Mouse (Mus musculus) hindbrain, embryonic 12.5 days (tissue): Measurements from ENCODE around the gene Shank2. TPM values are rescaled to one million over a fixed set of nuclear protein-coding genes. Genes with fewer than 3 reads are reported as not detected.

Source experiments
- ATAC-seq: fragments of 200-750 bp; cut with Nextera tagmentation; 2 replicates; pipeline ENCODE4 v1.8.0; 2017; ENCODE audit warnings: moderate TSS enrichment; ENCODE audit not compliant: low FRiP score
- H3K27ac ChIP-seq: fragments of 300-500 bp; sonication (generic); 2 replicates; pipeline ENCODE4 v1.5.1; 2016; ENCODE audit warnings: mild to moderate bottlenecking
- H3K27me3 ChIP-seq: fragments of 300-500 bp; sonication (generic); 2 replicates; pipeline ENCODE4 v1.6.1; 2016; ENCODE audit warnings: mild to moderate bottlenecking
- H3K36me3 ChIP-seq: fragments of 300-500 bp; sonication (generic); 2 replicates; pipeline ENCODE4 v1.6.1; 2016; ENCODE audit warnings: mild to moderate bottlenecking
- H3K4me1 ChIP-seq: fragments of 300-500 bp; sonication (generic); 2 replicates; pipeline ENCODE4 v1.6.1; 2016
- H3K4me2 ChIP-seq: fragments of 300-500 bp; sonication (generic); replicated peaks from 2 replicates; pipeline ENCODE4 v1.6.1; 2016; ENCODE audit warnings: mild to moderate bottlenecking
- H3K4me3 ChIP-seq: fragments of 300-500 bp; sonication (generic); 2 replicates; pipeline ENCODE4 v1.5.1; 2016; ENCODE audit warnings: mild to moderate bottlenecking
- H3K9ac ChIP-seq: fragments of 300-500 bp; sonication (generic); 2 replicates; pipeline ENCODE4 v1.6.1; 2016; ENCODE audit warnings: mild to moderate bottlenecking, moderate library complexity
- H3K9me3 ChIP-seq: fragments of 300-500 bp; sonication (generic); replicated peaks from 2 replicates; pipeline ENCODE4 v1.6.1; 2016; ENCODE audit warnings: mild to moderate bottlenecking
- WGBS: fragments of 180-500 bp; shearing (Covaris S2); methylation state at CpG from one replicate; pipeline ENCODE4 v1.1.7; 2016; 5-methylcytosine and 5-hydroxymethylcytosine counted together
- polyA plus RNA-seq: library from polyadenylated mRNA; unstranded; fragments of >200 nt; fragmentation: Nextera tagmentation; extraction: Ambion mirVana; gene quantifications from 2 replicates; pipeline ENCODE4 v1.2.1, GENCODE M21; 2016

The Shank2 gene
- polyA plus RNA-seq, 1 experiment from 2014 or later, result 3.3 TPM

DNA sequence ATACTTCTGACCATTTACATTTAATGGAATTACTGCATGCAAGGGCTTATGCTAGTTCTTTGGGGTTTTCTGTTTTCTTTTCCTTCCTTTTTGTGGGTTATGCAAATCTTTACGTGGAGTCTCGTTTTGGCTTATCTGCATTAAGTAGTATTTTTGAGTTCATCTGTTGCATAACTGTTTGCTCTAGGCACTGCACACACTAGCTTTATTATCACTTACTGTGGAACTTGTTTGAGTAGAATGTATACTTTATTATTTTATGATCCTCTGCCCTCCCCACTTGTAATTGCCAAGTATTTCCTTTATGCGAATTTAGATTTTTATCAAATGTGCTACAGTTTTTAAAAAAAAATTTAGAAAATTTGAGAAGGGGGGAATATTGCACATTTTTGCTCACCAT lies 2.7 kb upstream of the Shank2 start:
- H3K27ac ChIP-seq, result no peak overlapping the region
- H3K4me1 ChIP-seq, result no peaks in the 10 kb centered on the region
- no peaks in the 10 kb centered on the region for H3K36me3 ChIP-seq
- H3K4me3 ChIP-seq, result no peak overlapping the region
- no peak overlapping the region for H3K4me2 ChIP-seq
- peaks cover 5% of the 10 kb centered on the region for H3K9me3 ChIP-seq
- no peak for ATAC-seq
- no peaks in the 10 kb centered on the region for H3K27me3 ChIP-seq
- 89% methylated on average over 3 of the region's 3 CpGs for WGBS
- no peak overlapping the region for H3K9ac ChIP-seq

DNA sequence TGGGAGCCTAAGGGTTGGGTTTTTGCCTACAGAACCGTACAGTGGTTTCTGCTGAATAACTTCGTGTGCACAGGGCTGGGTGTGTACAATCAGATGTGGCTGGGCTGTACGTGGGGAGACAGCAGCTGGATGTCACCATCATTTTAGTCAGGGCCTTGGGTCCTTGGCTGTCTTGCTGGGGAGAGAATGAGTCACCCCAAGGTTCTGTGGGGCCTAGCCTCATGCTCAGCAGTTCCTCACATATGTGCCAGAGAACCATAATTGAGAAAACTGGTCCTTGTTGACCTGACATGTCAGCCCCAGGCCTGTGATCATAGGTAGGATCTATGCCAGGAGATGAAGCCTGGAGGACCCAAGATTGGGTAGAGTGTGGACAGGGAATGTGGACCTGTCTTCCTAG lies 1.7 kb downstream of the Shank2 start:
- Histone ChIP-seq H3K4me1 (no peaks in the 10 kb centered on the region), H3K4me2 (no peak overlapping the region), H3K9me3 (no peaks in the 10 kb centered on the region; the same call in 1 of the 2 replicates), H3K27ac (no peak overlapping the region), H3K9ac (no peak overlapping the region), H3K27me3 (no peaks in the 10 kb centered on the region), H3K4me3 (no peak overlapping the region), H3K36me3 (no peaks in the 10 kb centered on the region)
- WGBS, result 78% methylated on average over 3 of the region's 3 CpGs
- no peak for ATAC-seq

- no peaks in the 10 kb centered on the region for H3K27me3 ChIP-seq
- WGBS, result 72% methylated on average over 4 of the region's 4 CpGs
- no peak overlapping the region for H3K27ac ChIP-seq
- H3K9me3 ChIP-seq, result no peaks in the 10 kb centered on the region
- H3K4me1 ChIP-seq, result no peaks in the 10 kb centered on the region
- no peak overlapping the region for H3K4me3 ChIP-seq
- no peak overlapping the region for H3K4me2 ChIP-seq
- no peak overlapping the region for H3K9ac ChIP-seq
- H3K36me3 ChIP-seq, result no peaks in the 10 kb centered on the region
- ATAC-seq, result no peak
Observed at GRCm38 (mm10) chr7:144008079-144008478, 6.4 kb downstream of the Shank2 start.

DNA sequence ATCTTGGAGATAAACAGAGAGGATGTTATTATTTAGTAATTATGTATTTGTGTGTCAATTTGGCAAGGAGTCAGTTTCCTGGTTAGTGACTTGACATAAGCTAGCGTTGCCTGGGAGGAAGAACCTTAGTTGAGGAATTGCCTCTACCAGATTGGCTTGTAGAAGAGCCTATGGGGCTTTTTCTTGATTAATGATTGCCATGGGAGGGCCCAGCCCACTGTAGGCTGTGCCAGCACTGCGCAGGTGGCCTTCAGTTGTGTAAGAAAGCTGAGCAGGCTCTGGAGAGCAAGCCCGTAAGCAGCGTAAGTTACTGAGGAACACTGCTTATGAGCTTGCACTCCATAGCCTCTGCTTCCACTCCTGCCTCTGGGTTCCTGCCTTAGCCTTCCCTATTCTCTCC lies 7.3 kb downstream of the Shank2 start:
- Histone ChIP-seq H3K9me3 (no peaks in the 10 kb centered on the region), H3K27me3 (no peaks in the 10 kb centered on the region), H3K36me3 (no peaks in the 10 kb centered on the region), H3K9ac (no peak overlapping the region), H3K4me2 (no peak overlapping the region), H3K4me3 (no peak overlapping the region), H3K4me1 (no peaks in the 10 kb centered on the region), H3K27ac (no peak overlapping the region)
- 79% methylated on average over 4 of the region's 4 CpGs for WGBS
- ATAC-seq, result no peak

DNA sequence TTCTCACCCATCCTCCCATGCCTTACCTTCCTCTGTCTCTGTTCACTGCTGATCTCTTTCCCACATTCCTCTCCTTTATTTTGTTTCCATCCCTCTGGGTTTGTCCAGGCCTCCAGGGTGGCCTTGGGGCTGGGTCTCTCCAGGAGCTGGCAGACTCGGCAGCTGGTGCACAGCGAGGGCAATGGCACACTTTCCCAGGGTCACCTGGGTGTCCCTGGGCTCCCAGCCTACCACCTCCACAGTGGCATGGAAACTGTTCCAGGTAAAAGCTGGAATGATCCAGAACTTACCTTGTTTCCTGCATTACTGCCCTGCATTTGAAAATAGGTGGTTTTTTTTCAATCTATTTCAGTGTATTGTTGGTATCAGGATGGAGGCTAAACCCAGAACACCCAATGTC lies 12.8 kb downstream of the Shank2 start:
- 69% methylated on average over 2 of the region's 2 CpGs for WGBS
- Histone ChIP-seq H3K4me2 (no peak overlapping the region), H3K27ac (no peak overlapping the region), H3K9me3 (no peaks in the 10 kb centered on the region), H3K9ac (no peak overlapping the region), H3K4me3 (no peak overlapping the region), H3K27me3 (no peaks in the 10 kb centered on the region), H3K36me3 (no peaks in the 10 kb centered on the region), H3K4me1 (no peaks in the 10 kb centered on the region)
- ATAC-seq, result no peak

- no peak overlapping the region for H3K4me3 ChIP-seq
- 86% methylated on average over 3 of the region's 3 CpGs for WGBS
- no peaks in the 10 kb centered on the region for H3K27me3 ChIP-seq
- H3K9me3 ChIP-seq, result no peaks in the 10 kb centered on the region
- no peaks in the 10 kb centered on the region for H3K36me3 ChIP-seq
- H3K27ac ChIP-seq, result no peak overlapping the region
- no peaks in the 10 kb centered on the region for H3K4me1 ChIP-seq
- H3K4me2 ChIP-seq, result no peak overlapping the region
- H3K9ac ChIP-seq, result no peak overlapping the region
- ATAC-seq, result no peak
Observed at GRCm38 (mm10) chr7:144021801-144022200, 20.1 kb downstream of the Shank2 start.

DNA sequence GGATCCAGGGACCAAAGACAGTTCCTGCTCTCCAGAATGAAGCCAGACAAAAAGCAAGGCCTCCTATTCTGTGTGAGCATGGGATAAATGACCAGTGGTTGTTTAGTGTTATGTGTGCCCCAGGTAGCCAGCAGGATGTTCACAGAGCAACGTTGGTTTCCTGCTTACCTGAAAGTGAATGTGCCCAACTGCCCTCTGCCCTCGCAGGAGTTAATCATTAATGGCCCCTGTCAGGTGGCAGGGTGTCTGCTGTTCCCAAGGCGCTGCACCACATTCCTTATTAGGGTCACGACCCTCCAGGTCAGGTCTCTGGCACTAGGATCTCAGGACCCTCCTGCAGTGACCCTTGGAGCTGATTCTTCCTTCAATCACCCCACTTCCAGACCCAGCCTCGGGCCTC lies 21.0 kb downstream of the Shank2 start:
- no peaks in the 10 kb centered on the region for H3K27me3 ChIP-seq
- no peaks in the 10 kb centered on the region for H3K36me3 ChIP-seq
- H3K4me1 ChIP-seq, result no peaks in the 10 kb centered on the region
- no peak overlapping the region for H3K9ac ChIP-seq
- no peaks in the 10 kb centered on the region for H3K9me3 ChIP-seq
- WGBS, result 41% methylated on average over 5 of the region's 5 CpGs
- no peak overlapping the region for H3K27ac ChIP-seq
- no peak for ATAC-seq
- H3K4me2 ChIP-seq, result no peak overlapping the region
- no peak overlapping the region for H3K4me3 ChIP-seq

GRCm38 (mm10) chr7:144023561-144023960 lies 21.8 kb downstream of the Shank2 start:
- H3K9me3 ChIP-seq, result no peaks in the 10 kb centered on the region
- WGBS, result 56% methylated on average over 4 of the region's 4 CpGs
- no peaks in the 10 kb centered on the region for H3K4me1 ChIP-seq
- H3K4me3 ChIP-seq, result no peak overlapping the region
- ATAC-seq, result no peak
- no peak overlapping the region for H3K4me2 ChIP-seq
- H3K36me3 ChIP-seq, result no peaks in the 10 kb centered on the region
- no peak overlapping the region for H3K27ac ChIP-seq
- H3K27me3 ChIP-seq, result no peaks in the 10 kb centered on the region
- no peak overlapping the region for H3K9ac ChIP-seq

DNA sequence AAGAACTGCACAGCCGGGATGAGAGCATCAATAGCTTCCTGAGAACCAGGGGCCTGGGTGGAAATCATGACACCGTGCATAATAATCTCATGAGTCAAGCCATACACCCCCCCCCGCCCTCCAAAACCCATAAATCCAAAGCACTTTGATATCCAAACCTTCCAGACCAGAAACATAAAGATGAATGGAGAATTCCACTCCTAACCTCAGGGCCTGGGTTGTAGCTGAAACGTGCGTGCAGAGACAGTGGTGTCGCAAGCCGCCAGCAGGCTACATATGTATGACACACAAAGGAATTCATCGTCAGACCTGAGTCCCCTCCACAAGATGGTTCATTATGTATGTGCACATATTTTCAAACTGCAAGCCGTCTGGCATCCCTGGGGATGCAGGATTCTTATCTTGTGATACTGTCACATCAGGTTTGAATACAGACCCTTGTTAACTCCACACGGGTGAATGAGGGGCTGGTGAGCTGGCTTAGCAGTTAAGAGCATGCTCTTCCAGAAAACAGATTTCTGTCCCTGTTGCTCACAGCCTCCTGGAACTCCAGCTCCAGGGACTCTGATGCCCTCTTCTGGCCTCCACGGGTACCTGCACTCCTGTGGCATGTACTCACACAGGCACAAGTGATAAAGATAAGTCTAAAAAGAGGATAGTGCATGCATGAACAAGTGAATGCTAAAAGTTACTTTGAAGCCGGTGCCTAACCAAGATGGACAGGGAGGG lies 24.5 kb downstream of the Shank2 start:
- H3K27me3 ChIP-seq, result no peaks in the 10 kb centered on the region
- no peak overlapping the region for H3K4me3 ChIP-seq
- H3K36me3 ChIP-seq, result no peaks in the 10 kb centered on the region
- no peak for ATAC-seq
- H3K9me3 ChIP-seq, result no peaks in the 10 kb centered on the region
- H3K4me1 ChIP-seq, result no peaks in the 10 kb centered on the region
- no peak overlapping the region for H3K4me2 ChIP-seq
- no peak overlapping the region for H3K27ac ChIP-seq
- no peak overlapping the region for H3K9ac ChIP-seq
- WGBS, result 89% methylated on average over 12 of the region's 12 CpGs

- no peak for ATAC-seq
- WGBS, result 64% methylated on average over 5 of the region's 5 CpGs
- Histone ChIP-seq H3K27me3 (no peaks in the 10 kb centered on the region), H3K4me2 (no peak overlapping the region), H3K9me3 (no peaks in the 10 kb centered on the region), H3K4me1 (peaks cover 6% of the 10 kb centered on the region; the same call in 1 of the 2 replicates), H3K36me3 (no peaks in the 10 kb centered on the region), H3K27ac (no peak overlapping the region), H3K9ac (no peak overlapping the region), H3K4me3 (no peak overlapping the region)
Observed at GRCm38 (mm10) chr7:144029246-144029645, 27.5 kb downstream of the Shank2 start.

DNA sequence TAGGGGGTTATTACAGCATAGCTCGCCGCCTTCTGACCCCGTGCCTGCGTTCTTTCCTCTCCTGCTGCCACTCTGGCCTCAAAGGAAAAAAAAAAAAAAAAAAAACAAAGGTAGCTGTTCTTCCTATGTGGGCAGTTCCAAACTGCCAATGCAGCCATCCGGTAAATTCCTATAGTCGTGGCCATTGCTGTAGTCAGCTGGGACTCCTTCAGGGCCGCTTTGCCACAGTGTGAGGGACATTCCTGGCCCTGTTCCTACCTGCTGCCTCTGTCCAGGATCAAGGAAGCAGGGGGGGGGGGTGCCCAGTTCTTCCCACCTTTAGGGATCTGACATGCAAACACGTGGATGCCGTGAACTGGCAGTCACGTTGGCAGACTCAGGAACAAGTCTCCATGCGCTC lies 29.1 kb downstream of the Shank2 start:
- H3K27me3 ChIP-seq, result no peaks in the 10 kb centered on the region
- H3K4me1 ChIP-seq, result peaks cover 6% of the 10 kb centered on the region; the same call in 1 of the 2 replicates
- no peaks in the 10 kb centered on the region for H3K9me3 ChIP-seq
- H3K9ac ChIP-seq, result no peak overlapping the region
- H3K4me2 ChIP-seq, result no peak overlapping the region
- ATAC-seq, result no peak
- WGBS, result 54% methylated on average over 11 of the region's 11 CpGs
- no peak overlapping the region for H3K4me3 ChIP-seq
- H3K36me3 ChIP-seq, result no peaks in the 10 kb centered on the region
- H3K27ac ChIP-seq, result no peak overlapping the region

DNA sequence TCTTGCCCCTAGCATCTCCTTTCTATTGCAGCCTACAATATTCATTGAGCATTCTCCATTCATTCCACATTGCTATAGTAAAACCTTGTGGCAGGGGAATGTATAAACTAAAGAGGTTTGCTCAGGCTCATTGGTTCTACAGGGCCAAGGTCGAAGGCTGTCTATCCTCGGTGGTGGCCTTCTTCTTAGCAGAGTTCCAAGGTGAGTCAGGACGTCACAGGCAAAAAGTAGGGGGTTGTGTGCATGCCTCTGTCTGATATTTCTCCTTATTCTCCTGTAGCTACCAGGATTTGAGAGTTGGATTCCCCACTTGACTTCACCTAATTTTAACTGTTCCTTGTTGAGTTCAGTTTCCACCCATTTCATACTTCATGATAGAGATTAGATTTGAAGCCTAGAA lies 29.9 kb downstream of the Shank2 start:
- Histone ChIP-seq H3K9me3 (no peaks in the 10 kb centered on the region), H3K4me1 (peaks cover 6% of the 10 kb centered on the region; the same call in 1 of the 2 replicates), H3K9ac (no peak overlapping the region), H3K4me2 (no peak overlapping the region), H3K27me3 (no peaks in the 10 kb centered on the region), H3K36me3 (no peaks in the 10 kb centered on the region), H3K4me3 (no peak overlapping the region), H3K27ac (no peak overlapping the region)
- no peak for ATAC-seq
- 88% methylated on average over 3 of the region's 3 CpGs for WGBS

DNA sequence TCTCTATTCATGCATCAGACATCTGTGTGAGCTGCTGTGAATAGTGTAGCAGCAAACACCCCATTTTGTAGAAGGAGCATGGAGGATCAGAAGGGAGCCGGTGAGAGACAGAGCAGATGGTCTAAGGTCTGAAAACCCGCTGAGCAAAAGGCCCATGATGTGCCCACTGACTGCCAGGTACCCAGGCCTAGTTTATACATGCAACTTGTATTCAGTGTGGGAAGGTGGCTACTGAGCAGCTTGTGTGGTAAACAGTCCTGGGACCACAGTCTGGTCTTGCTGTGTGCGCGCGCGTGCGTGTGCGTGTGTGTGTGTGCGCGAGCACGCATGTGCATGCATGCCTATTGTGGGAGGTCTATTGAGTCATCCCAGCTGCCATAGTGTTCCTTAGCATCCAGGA lies 35.8 kb downstream of the Shank2 start:
- WGBS, result 95% methylated on average over 11 of the region's 11 CpGs
- peak overlapping the region; percentile 71 for H3K27ac ChIP-seq

More for the DNA sequence above, 35.8 kb downstream of the Shank2 start:
- no peaks in the 10 kb centered on the region for H3K27me3 ChIP-seq
- no peak for ATAC-seq
- no peaks in the 10 kb centered on the region for H3K36me3 ChIP-seq
- no peak overlapping the region for H3K4me3 ChIP-seq
- no peak overlapping the region for H3K4me2 ChIP-seq
- peaks cover 13% of the 10 kb centered on the region for H3K4me1 ChIP-seq
- no peaks in the 10 kb centered on the region for H3K9me3 ChIP-seq
- no peak overlapping the region for H3K9ac ChIP-seq
